Mouse (Mus musculus) testis, adult 2 months (tissue): ENCODE data around the gene Opn4.

Source experiments
- CTCF ChIP-seq: fragments of 200-500 bp; IDR thresholded peaks from 2 replicates; pipeline ENCODE4 v1.5.1; 2012; ENCODE audit warnings: low read depth, mild to moderate bottlenecking, inconsistent platforms, low read length, moderate library complexity; ENCODE audit not compliant: control insufficient read depth, insufficient read depth, insufficient replicate concordance
- POLR2A ChIP-seq: fragments of 200-500 bp; IDR thresholded peaks from 2 replicates; pipeline ENCODE4 v1.6.1; 2012; ENCODE audit warnings: low read depth, mild to moderate bottlenecking, inconsistent platforms, low read length, moderate library complexity; ENCODE audit not compliant: control insufficient read depth

DNA sequence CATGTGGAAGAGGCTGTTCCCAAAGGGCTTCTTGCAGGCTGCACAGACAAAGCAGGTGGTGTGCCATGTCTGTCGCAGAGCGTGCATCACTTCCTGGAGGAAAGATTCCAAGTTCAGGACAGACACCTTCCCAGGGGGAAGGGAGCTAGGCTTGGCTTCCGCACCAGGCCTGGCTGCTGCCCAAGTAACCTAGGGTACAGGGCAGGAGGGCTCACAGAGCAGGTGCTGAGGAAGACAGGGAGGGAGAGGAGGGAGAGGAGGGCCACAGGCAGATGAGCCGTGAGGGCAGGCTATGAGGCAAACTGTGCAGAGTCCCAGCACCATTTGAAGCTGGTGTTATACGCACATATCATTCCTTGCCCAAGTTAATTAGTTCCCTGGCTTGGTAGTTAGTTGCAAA, 58.0 kb downstream of the Opn4 start:
- TF ChIP-seq POLR2A (no peak), CTCF (no peak)
